Mouse (Mus musculus): Measurements from ENCODE around the gene Hs3st1.

Hs3st1 gene

DNA sequence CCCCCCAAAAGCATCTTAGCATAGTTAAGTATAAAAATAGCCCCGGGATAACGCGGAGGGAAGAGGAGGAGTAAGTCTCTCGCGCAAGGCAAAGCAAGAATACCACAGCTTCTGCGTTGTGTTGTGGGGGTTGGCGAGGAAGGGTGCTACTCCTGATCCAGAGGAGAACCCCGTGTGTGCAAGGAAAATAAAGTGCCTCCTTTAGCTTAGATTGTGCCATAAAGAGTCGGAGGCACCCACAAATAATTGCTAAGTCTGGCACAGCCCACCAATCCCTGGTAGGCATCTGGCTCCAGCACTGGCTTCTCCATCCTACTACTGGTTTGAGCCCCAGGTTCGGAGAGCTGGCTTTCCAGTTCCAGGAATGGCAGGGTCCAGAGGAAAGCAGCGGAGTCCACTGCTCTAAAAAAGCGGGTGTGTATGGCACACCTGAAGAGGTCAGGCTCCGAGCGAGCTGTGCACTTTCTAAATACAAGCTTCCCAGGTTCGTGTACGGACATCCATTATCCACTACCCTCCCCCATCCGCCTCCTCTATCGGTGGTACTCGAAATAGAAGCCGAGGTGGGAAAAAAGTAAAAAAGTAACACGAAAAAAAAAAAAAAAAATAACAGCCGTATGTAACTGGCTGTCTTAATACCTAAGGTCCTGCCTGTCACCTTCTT, 111.9 kb downstream of the Hs3st1 start:
- peak in 1 of 2 experiments; percentile 57 for DNase-seq (ENCODE audit: low spot score in 2 of 2)

DNA sequence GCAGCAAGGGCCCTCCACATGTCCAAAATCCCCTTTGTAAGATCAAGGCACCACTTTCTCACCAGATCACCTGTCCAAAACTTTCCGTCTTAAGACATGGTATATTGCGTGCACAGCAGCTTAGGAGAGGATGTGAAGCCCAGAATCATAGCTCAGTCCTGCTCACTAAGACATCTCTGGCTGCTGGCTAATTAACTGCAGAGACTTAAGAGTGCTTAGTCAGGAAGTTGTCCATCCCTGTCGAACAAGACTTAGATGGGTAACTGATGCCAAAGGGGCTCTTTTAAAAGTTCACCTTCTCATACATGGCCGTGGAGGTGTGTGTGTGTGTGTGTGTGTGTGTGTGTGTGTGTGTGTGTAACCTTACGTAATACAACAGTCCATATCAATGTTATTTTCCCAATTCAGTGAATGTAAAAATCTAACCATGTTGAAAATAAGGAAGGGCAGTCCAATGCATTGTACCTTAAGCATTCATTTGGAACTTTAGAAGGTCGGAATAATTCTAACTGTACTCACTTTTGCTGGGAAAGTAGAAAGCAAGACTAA, 113.0 kb downstream of the Hs3st1 start:
- no peak for DNase-seq (ENCODE audit: low spot score in 2 of 2)

DNA sequence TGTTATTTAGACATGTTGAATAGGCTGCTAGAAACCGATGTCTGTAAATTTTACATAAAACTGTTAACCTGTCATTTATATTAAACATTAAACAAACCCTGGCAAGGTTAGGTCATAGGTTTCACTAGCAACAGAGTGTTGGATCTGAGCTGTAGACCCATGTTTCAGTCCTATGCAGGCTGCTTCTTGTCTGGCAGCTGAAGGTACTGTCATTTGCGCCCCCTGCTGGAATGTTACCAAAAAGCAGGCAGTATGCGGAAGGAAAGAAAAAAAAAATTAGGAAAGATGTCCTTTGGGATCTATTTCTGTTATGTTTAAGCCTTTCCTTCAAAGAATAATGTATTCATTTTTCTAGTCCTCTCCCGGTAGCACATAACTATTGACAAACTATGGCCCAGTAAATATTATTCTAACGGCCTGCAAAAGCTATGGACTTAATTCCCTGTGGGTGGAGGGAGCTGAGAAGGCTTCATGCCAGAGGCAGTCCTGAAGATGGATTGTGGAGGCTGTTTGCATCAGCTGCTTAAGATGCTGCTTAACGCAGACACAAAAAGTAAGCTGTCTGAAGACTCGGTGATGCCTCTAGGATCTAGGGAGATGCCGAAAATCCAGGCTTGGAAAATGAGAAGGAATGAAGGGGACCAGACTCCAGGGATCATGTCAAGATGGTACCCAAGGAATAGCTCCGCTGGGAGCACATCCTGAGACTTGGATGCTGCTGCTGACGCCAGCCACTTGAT, 115.7 kb downstream of the Hs3st1 start:
- peak in 1 of 2 experiments; percentile 69 for DNase-seq (ENCODE audit: low spot score in 2 of 2)

DNA sequence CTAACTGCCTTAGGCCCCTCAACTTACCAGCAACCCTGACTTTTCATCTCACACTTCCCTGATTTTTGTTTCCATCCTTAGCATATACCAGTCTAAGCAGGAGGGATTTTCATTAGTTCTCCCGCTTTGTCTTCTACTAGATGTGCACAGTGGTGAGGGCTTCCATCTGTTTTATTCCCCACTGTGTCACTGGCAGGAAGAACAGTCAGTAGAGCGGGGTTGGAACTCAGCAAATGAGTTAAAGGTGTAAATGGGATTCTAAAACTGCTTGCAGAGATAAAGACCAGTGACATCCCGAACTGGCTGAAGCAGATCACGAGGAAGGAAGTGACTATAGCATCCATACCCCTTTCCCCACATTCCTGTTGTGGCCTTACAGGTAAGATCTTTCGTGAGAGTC, 116.3 kb downstream of the Hs3st1 start:
- DNase-seq (ENCODE audit: low spot score in 2 of 2) = no peak

DNA sequence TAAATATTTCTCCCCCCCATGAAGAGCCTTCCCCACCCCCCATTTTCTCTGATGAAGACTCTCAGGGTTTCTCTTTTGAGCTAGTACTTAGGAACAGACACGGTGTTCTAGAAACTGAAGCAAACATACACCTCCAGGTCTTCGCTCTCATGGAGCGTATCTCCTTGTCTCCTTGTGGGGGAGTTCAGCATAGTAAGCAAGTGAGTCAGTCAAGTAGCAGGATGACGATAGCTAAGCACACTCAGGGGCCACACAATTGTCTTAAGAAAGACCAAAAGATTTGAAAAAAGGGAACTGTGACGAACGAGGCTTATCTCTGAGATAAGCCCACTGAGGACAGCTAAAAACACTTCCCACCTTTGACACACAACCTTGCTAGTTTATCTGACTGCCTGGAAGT, 117.4 kb downstream of the Hs3st1 start:
- DNase-seq (ENCODE audit: low spot score in 2 of 2) = no peak

DNA sequence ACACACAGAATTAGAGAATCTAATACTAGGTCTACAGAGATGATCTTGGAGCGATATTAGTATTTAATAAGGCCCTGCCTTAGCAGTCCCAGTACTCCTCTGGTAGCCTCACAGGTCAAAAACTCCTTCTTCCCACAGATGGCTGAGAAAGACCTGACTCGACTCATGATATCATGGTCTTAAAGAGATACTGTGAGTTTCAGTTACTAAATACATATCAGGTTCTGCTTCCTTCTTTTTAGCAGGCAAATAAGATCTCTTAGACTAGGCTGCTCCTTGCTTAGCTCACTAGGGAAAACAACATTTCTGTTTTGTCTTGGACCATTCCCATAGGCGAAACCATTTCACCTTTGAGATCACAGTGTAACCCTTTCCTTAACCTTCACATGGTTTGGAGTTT, 119.2 kb downstream of the Hs3st1 start:
- DNase-seq (ENCODE audit: low spot score in 2 of 2) = no peak

DNA sequence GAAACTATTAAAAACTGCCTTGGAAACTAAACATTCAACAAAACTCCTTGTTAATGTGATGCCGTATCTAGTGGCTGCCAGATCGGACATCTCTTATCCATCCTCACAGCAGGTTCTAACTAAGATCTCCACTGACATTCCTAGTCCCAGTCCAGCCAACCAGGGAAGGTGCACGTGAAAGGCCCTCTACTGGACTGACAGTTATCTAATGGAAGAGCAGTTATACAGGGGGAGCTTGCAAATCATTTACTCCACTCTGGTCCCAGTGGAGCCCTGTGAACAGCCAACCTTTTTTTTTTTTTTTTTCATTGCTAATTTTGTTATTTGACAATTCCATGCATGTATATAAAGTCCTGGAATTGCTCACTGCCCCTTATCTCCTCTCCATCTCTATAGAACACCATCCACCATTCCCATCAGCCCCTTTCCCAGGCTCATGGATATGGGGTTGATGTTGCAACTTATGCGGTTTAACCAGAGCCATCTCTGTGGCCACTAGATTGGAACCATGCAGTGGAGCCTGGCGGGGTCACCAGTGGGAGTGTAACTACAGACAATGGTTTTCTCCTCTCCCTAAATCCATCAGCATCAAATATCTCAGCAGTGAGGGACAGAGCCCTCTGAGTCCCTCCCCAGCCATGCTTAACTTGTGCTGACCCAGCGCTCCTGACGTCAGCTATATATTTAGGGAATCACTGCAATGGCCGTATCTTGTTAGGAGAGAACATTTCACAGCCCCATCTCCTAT, 120.8 kb downstream of the Hs3st1 start:
- no peak for DNase-seq (ENCODE audit: low spot score in 2 of 2)

DNA sequence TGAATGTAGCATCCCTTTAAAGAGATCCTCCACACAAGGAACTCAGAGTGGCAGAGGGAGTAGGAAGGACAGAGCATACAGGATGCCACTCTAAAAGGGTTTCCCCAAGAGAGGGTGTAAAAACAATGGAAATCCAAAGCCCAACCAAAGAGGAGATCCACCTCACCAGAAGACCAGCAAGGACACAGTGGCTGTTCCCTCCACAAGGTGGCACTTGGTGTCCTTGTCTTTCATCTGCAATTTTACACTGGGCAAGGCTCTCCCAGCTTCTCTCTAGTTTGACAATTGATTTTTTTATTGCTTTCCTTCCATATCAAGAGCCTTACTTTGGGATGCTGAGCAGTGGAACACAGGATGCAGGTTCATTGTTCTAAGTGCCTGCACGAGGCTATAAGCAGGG, 122.1 kb downstream of the Hs3st1 start:
- no peak for DNase-seq (ENCODE audit: low spot score in 2 of 2)

DNA sequence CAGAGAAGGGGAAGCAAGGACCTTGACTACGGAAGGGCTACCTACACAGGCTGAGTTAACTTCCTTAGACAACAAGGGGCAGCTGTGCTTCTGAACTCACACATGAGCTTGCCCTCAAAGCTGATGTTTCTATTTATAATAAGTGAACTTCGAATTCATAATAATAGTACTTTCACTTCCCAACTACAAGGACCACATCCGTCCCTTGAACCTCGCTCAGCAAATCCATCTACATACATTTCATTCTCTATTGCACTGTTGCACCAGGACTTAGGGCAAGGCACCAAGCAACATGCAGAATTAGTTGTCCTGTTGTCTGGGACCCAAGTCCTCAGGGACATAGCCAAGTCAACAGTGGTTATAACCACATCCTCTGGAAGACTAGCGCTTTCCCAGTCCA, 124.4 kb downstream of the Hs3st1 start:
- no peak for DNase-seq (ENCODE audit: low spot score in 2 of 2)

DNA sequence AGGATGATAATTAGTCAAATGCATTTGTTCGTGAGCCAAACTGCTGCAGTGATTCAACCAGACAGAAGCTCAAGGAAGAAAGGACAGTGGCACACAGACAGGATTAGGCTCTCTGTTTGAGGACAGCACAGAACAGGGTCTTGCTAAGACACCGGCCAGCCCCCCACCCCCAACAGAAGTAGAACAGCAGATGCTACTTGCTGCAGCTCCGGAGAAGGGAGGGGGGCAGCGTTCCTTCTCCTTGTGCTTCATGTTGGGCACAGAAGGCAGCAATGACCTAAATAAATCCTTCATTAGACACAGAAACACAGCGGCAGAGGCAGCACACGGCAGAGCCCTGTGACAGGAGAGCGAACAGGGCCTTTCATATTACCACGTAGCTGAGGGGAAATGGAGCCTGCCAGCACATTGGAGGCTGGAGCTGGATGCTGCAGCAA, 130.2 kb downstream of the Hs3st1 start:
- no peak for DNase-seq (ENCODE audit: low spot score in 2 of 2)

DNA sequence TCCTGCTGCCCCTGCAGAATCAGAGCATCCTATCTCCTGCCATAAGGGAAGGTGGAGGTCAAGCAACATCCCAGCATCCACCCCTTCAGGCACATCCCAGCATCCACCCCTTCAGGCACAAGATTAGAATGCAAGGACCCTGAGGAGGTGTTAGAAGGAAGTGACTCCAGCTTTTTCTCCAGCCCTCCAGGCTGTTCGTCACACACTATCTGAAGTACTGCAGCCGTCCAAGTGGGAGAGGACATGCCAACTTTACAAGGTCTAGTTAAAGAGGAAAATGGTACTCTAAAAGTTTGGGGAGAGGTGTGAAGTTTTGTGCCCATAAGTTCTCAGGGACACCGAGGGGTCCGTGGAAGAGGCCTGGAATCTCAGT, 131.1 kb downstream of the Hs3st1 start:
- DNase-seq (ENCODE audit: low spot score in 2 of 2) = no peak

DNA sequence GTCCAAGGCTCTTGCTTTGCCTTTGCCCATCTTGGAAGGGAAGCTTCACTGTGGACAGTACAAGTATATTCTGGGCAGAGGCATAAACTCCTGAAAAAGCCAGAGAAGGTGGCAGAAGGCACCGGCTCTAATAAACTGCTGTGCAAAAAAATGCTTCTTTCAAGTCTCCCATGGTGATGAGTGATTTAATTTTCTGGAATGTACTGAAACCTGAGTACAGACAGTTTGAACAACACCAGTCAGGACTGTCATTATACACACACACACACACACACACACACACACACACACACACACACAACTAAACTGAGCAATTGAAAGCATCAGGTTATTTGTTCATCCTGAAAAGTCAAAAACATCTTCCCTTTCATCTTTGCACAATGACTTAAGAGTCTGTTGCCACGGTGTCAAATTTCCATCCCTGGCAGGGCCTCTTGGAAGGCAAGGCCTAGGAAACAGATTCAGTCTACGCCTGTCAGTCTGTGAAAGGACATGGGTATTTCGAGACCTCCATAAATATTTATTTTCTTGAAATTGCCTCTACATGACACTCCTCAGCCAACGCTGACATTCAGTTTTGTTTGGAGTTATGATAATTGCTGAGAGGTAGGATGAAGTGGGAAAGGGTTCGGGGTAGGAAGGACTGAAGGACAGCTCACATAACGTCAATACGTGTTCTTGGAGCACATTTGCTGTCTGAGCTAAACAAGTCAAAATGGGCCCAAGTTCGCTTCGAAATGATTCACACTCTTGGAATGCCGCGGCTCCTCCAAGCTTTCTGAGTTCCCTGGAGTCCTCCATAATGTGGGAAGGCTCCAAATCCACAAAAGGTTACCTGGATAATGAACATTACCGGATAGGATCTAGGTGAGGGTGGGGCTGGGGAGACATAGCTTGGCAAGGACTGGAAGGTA, 131.7 kb downstream of the Hs3st1 start:
- DNase-seq (ENCODE audit: low spot score in 2 of 2) = no peak

DNA sequence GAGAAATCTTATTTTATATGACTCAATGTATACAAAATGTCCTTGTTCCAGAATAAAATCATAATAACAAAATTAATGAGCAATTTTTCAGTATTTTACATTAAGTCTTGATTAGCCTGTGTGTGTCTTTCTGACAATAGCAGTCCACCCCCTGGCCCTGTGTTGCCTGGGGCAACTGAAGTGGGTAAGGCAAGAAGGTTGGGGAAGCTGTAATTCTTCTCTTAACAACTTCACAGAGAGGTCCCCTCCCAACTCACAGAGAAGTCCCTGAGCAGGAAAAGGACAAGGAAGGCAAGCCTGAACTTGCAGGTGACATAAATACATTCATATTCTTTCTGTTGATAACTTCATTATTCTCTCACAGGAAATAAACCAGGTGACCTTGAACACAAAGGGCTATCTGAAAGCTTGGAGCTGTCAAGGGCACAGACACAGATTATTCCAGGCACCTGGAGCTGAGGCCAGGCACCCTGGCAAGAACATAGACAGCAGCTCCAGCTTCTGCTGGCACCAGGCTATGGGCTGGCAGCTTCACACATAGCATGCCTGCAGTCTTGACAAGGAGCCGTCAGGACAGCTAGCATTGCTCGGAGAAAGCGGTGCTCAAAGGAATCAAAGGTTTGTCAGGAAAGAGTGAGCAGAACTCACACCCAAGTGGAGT, 134.9 kb downstream of the Hs3st1 start:
- DNase-seq (ENCODE audit: low spot score in 2 of 2) = no peak

DNA sequence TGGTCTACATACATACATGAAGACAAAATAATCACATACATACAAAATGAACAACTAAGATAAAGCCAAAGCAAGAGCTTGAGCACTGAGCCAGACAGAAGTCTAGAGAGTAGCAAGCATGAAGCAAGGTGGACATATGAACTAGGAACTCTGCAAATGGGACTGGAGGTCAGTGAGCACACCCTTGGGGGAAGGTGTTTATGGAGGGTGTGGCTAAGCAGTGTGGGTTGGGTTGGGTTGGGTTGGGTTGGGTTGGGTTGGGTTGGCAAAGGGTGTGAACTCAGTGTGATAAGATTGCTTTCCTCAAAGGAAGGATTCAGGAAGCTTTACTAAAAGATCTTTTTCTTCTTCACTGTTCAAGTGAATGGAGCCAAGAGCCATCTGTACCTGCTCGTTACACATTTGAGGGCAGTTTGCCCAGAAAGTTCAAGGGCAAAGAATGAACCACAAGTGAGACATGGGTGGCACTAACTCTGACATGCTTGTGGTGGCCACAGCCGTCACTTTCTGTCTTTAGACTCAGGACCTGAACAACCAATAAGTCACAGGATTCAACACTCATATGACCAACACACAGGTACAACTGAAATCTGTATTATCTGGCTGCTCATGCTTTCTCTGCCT, 137.8 kb downstream of the Hs3st1 start:
- DNase-seq (ENCODE audit: low spot score in 2 of 2) = no peak

DNA sequence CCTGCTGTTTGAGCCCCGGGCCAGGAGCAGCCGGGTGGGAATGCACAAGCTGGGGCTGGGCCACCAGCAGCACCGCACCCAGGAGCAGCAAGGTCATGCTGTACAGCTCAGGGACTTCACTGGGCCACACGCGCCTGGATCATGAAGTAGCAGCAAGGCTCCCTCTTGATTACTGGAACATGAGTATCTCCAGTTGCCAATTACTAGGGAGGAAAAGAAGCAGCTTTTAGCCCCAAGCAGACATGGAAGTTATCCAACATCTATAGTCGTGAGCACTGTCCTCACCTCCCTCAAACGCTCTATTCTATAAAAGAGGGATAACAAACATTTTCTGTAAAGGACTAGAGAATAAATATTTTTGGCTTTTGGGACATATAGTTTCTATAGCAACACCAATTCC, 140.1 kb downstream of the Hs3st1 start:
- DNase-seq (ENCODE audit: low spot score in 2 of 2) = no peak

DNA sequence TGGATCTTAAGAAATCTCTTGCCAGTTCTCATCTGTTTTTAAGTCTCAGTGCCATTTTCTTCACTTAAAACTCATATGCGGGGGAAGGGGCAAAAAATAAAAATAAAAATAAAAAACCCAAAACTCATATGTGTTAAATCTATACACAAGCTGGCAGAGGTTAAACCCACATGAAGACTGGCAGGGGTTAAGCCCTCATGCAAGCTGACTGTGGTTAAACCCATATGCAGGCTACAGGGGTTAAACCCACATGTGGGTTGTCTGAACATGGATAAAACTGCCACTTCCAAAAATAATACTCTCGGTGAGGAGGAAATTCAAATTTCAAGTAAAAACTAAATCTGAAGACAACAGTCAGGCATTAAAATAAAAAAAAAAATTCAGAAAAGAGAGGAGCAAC, 141.7 kb downstream of the Hs3st1 start:
- DNase-seq (ENCODE audit: low spot score in 2 of 2) = no peak

DNA sequence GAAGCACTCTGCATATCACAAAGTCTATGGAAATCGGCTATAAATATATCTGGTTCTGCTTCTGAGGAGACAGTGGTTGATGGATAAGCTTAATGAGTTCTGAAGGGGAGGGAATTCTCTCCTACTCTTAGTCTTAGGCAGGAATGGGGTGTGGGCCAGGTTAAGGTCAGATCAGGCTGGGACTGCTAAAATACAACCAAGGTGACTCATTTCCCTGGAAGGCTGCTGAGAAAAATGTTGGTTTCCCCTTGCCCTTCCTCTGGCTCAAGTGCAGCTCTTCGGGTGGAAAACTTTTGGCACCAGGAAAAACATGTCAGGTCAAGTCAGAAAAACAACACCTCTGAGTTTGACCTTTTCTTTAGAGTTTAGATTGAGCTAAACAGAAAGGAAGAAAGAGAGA, 143.0 kb downstream of the Hs3st1 start:
- no peak for DNase-seq (ENCODE audit: low spot score in 2 of 2)

DNA sequence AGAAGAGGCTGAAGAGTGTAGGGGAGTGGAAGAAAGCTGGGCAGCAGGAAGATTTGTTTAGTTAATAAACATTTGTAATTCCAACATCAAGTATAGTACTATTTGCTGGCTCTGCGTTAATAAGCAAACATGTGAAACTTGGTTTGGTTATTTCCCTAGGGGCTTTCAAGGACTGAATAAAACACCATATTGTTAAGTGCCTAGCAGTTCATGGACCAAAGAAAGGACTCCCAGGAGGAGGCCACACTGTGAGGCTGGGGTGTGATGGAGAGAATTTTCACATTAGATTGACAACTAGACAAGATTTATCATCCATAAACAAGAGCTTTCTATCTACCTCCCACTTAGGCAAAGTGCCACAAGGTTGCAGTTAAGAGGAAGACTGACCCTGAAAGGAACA, 147.0 kb downstream of the Hs3st1 start:
- no peak for DNase-seq (ENCODE audit: low spot score in 2 of 2)

DNA sequence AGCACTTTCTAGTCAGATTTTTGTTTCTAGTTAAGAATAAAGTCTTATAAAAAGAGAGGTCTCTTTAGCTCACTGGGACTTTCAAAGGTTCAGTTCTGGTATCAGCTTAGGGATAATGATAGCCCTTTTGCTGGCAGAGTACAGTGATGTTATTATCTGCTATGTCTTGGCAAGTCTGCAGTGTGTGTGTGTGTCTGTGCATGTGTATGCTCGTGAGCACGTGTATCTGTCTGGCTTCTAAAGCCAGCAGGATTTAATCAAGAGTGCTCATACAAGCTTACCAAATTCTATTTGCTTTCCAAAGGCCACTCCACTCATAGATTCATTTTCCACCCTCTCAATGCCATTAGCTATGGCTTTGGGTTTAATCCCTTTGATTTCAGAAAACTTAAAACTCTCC, 160.5 kb downstream of the Hs3st1 start:
- DNase-seq (ENCODE audit: low spot score in 2 of 2) = no peak

Measured in frontal cortex, postnatal 14 days (tissue).